Mouse (Mus musculus) G1E (cell line): ENCODE measurements at regions not wholly inside any gene's neighbourhood (a gene's known extent, or its start where the extent isn't known, plus 50 kb on each side); places are given as distances from the start of the nearest gene placed in this dataset.

Experiments
- CTCF ChIP-seq: IDR thresholded peaks from 2 replicates; pipeline ENCODE4 v1.5.1; 2012; ENCODE audit warnings: low read depth, low read length, inconsistent platforms, mixed read lengths
- GATA2 ChIP-seq: IDR thresholded peaks from 2 replicates; pipeline ENCODE4 v1.6.1; 2012; ENCODE audit warnings: low read depth, low read length, inconsistent platforms, borderline replicate concordance
- POLR2AphosphoS5 ChIP-seq: IDR thresholded peaks from 2 replicates; pipeline ENCODE4 v1.6.1; 2012; ENCODE audit warnings: low read depth, low read length, inconsistent platforms; ENCODE audit not compliant: insufficient replicate concordance

DNA sequence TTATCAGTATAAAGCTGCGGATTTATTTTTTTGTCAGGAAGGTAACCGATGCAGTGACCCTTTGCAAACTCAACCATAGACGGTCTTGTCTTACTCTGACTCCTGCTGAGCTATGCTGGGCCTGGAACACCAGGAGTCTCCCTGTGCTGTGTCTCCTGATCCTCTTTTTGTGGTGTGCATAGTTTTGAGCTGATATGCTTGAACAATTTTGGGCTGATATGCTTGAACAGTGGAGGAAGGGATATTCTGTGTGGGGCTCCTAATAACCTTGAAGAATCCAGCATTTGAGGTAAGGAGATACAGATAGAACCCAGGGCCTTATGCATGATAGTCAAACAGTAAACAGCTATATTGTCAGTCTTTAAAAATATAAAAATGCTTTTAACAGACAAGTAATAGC is 211.2 kb upstream of the Arpp21 start:
- no peak for TF ChIP-seq CTCF
- TF ChIP-seq GATA2, result no peak
- TF ChIP-seq POLR2AphosphoS5, result no peak
